Mouse (Mus musculus) brain, embryonic 14.5 days (tissue): Measurements from ENCODE around the gene Ajm1.

Experiments used
- CTCF ChIP-seq: fragments of 200-500 bp; IDR thresholded peaks from 2 replicates; pipeline ENCODE4 v1.5.1; 2012; ENCODE audit warnings: inconsistent platforms, mild to moderate bottlenecking, moderate library complexity, borderline replicate concordance; ENCODE audit not compliant: insufficient read depth, insufficient read length; ENCODE audit errors: extremely low read depth
- POLR2A ChIP-seq: fragments of 200-500 bp; IDR thresholded peaks from 2 replicates; pipeline ENCODE4 v1.6.1; 2012; ENCODE audit warnings: mild to moderate bottlenecking, inconsistent platforms, borderline replicate concordance; ENCODE audit not compliant: poor library complexity, insufficient read depth, insufficient read length, severe bottlenecking; ENCODE audit errors: extremely low read depth

GRCm38 (mm10) chr2:25591863-25592262 lies 10.3 kb upstream of the Ajm1 start:
- no peak for TF ChIP-seq POLR2A
- peak; percentile 30; the same call in 1 of the 2 replicates for TF ChIP-seq CTCF
